Mouse (Mus musculus): ENCODE measurements around the gene Kif7. TPM values are rescaled to one million over a fixed set of nuclear protein-coding genes. Genes with fewer than 3 reads are reported as not detected.

Kif7 gene
- polyA plus RNA-seq, 1 experiment from 2014 or later = 6.0 TPM

DNA sequence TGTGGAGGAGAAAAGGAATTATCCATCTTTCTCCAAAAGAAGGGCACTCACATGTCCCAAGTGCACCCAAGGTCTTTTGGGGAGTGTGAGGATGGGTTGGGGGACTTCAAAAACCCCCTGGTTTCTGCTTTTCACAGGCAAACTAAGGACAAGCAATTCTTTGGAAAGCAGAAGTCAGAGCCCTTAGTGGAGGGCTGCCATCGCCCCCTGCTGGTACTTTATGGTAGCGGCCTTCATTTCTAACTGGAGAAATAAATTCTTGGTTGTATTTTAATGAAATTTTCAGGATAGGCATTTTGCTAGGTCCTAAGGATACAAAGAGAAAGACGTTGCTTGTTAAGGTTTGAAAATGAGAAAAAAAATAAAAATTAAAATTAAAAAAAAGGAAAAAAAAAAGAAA is 66.5 kb downstream of the Kif7 start:
- Histone ChIP-seq H3K27ac (replicated peaks) (no peak overlapping the region), H3K27me3 (ENCODE audit: low read depth, poor library complexity, severe bottlenecking) (no peaks in the 10 kb centered on the region), H3K9me3 (replicated peaks) (no peaks in the 10 kb centered on the region), H3K36me3 (no peaks in the 10 kb centered on the region), H3K4me1 (no peaks in the 10 kb centered on the region), H3K4me3 (no peak overlapping the region)
- 6% methylated on average over 3 of the region's 3 CpGs for WGBS
- DNase-seq (ENCODE audit: low spot score) = peak; percentile 64

Other genes with a start within 250 kb of the Kif7 start
- gene Polg, start 249.4 kb downstream of the Kif7 start, polyA plus RNA-seq (2016; fragmentation: Nextera tagmentation; extraction: Ambion mirVana) = 41.3 and 43.2 TPM in 2 replicates
- gene Rhcg, start 98.1 kb downstream of the Kif7 start, polyA plus RNA-seq (2016; fragmentation: Nextera tagmentation; extraction: Ambion mirVana) = 0.55 and 0.81 TPM in 2 replicates
- 14.4 and 15.4 TPM in 2 replicates for gene Ticrr, start 55.5 kb downstream of the Kif7 start, polyA plus RNA-seq (2016; fragmentation: Nextera tagmentation; extraction: Ambion mirVana)
- gene Plin1, start 17.2 kb upstream of the Kif7 start, polyA plus RNA-seq (2016; fragmentation: Nextera tagmentation; extraction: Ambion mirVana) = 0.04 and 0.10 TPM in 2 replicates
- 9.0 and 9.3 TPM in 2 replicates for gene Pex11a, start 27.4 kb upstream of the Kif7 start, polyA plus RNA-seq (2016; fragmentation: Nextera tagmentation; extraction: Ambion mirVana)
- 0.12 and 0.22 TPM in 2 replicates for gene Wdr93, start 27.4 kb upstream of the Kif7 start, polyA plus RNA-seq (2016; fragmentation: Nextera tagmentation; extraction: Ambion mirVana)
- gene Mesp1, start 78.1 kb upstream of the Kif7 start, polyA plus RNA-seq (2016; fragmentation: Nextera tagmentation; extraction: Ambion mirVana) = 0.12 TPM in 1 of 2 replicates, not detected in the other
- 0.53 and 0.61 TPM in 2 replicates for gene Mesp2, start 95.0 kb upstream of the Kif7 start, polyA plus RNA-seq (2016; fragmentation: Nextera tagmentation; extraction: Ambion mirVana)
- gene Anpep, start 145.3 kb upstream of the Kif7 start, polyA plus RNA-seq (2016; fragmentation: Nextera tagmentation; extraction: Ambion mirVana) = 3.9 and 5.5 TPM in 2 replicates
- 52.3 and 55.1 TPM in 2 replicates for gene Ap3s2, start 204.9 kb upstream of the Kif7 start, polyA plus RNA-seq (2016; fragmentation: Nextera tagmentation; extraction: Ambion mirVana)
- gene Arpin, start 219.6 kb upstream of the Kif7 start, polyA plus RNA-seq (2016; fragmentation: Nextera tagmentation; extraction: Ambion mirVana) = 24.0 and 24.5 TPM in 2 replicates